Mouse (Mus musculus) megakaryocyte, embryonic 14.5 days (primary cell): Measurements from ENCODE around the gene Hoxb4.

Source experiments
- FLI1 ChIP-seq: IDR thresholded peaks from 2 replicates; pipeline ENCODE4 v1.6.1; 2012; ENCODE audit warnings: low read length, inconsistent platforms, mixed read lengths
- GATA1 ChIP-seq: IDR thresholded peaks from 3 replicates; pipeline ENCODE4 v1.6.1; 2012; ENCODE audit warnings: mixed read lengths, low read length, inconsistent platforms, borderline replicate concordance

DNA sequence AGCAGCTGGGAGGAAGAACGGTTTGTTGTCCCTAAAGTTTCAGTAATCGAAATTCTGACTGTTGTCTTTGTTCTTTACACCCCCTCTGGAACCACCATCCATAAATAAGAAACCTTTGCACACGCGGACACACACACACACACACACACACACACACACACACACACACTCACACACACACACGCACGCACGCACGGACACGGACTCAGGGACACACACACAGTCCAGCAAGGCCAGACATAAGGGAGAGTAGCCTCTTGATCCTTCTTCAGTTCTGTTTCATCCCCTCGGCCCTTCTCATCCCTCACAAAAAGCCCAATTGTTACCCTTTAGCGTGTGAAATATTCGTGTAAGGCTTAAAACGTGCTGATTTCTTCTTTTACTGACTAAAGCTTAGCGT lies 39.7 kb upstream of the Hoxb4 start:
- TF ChIP-seq GATA1 (no peak), FLI1 (no peak)
